17 mouse cellular contexts compared by ENCODE assay signal in the genomic region with DNA sequence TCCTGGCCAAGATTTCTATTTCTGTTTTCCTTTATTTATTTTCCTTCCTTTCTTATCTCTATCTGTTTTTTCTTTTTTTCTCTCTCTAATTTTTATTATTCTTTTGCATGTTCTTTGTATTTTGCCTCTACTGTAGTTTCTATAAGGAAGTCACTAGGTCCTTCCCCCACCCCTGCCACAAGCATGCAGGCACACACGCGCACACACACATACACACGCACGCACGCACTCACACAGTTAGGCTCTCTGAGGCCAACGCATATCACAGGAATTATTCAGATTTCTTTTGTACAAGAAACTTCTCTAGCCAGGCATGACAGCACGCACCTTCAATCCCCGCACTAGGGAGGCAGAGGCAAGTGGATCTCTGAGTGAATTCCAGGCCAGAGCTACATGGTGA. TPM values are rescaled to one million over a fixed set of nuclear protein-coding genes. Genes with fewer than 3 reads are reported as not detected.
DNase-seq lines count a peak whose midpoint lies in the region; ATAC-seq and TF ChIP-seq lines count a peak whose summit lies in the region.
"Had no signal": no experiment of that assay in that cellular context is flagged by ENCODE, and none has a peak within 500 bp of the region (broad histone marks: within the 10 kb centered on the region; RNA-seq: fewer than 3 reads in every experiment).

No protein-coding gene starts in this region.

- peaks cover 13% of the 10 kb centered on the region for H3K79me2 ChIP-seq in CH12.LX (replicated peaks; ENCODE audit: control insufficient read depth, extremely low read depth, insufficient read depth, poor library complexity, severe bottlenecking)

- DNase-seq in lung, postnatal 25 days (ENCODE audit: low spot score): peak; percentile 28
- no peak for DNase-seq in lung, adult 18-20 months
- peak; percentile 45 for DNase-seq in CH12.LX (ENCODE audit: extremely low read depth)
- DNase-seq in thymus, postnatal 25 days: peak; percentile 30
- DNase-seq in embryo, embryonic 11 days: no peak
- DNase-seq in retina, embryonic 14.5 days (ENCODE audit: low spot score): no peak
- DNase-seq in midbrain, embryonic 10.5 days (ENCODE audit: low spot score): no peak
- DNase-seq: adrenal gland, postnatal 14 days; cerebellum, adult 8-10 months; heart, adult 18-20 months; kidney, adult 9 months; layer of hippocampus, postnatal 36 days had no signal

- H3K4me2 ChIP-seq in CH12.LX (ENCODE audit: insufficient read depth, low read depth, poor library complexity, severe bottlenecking): peak overlapping the region; percentile 81; the same call in 1 of the 2 replicates
- H3K4me2 ChIP-seq: limb, embryonic 15.5 days had no signal

- TF ChIP-seq POLR2A in CH12.LX (IDR thresholded peaks at IDR 0.05; ENCODE audit: low read depth, low read length): no peak

- 95% methylated on average over 8 of the region's 8 CpGs for WGBS in midbrain, embryonic 10.5 days

- peaks cover 0 to 22% of the 10 kb centered on the region in 2 experiments for H3K36me3 ChIP-seq in CH12.LX (replicated peaks in 1 of 2; ENCODE audit: control insufficient read depth in 1 of 2, insufficient read depth in 1 of 2, low read length in 1 of 2)
- no peaks in the 10 kb centered on the region for H3K36me3 ChIP-seq in midbrain, embryonic 10.5 days
- H3K36me3 ChIP-seq: limb, embryonic 15.5 days had no signal

- H3K4me3 ChIP-seq in CH12.LX (replicated peaks in 1 of 3; ENCODE audit: low read depth in 2 of 3, low read length in 2 of 3, poor library complexity in 1 of 3): no peak overlapping the region
- no peak overlapping the region for H3K4me3 ChIP-seq in midbrain, embryonic 10.5 days
- H3K4me3 ChIP-seq: limb, embryonic 15.5 days had no signal

- no peak for TF ChIP-seq EP300 in CH12.LX (IDR thresholded peaks at IDR 0.05; ENCODE audit: low read length)

- no peak overlapping the region for H3K27ac ChIP-seq in CH12.LX (ENCODE audit: insufficient read depth, low read depth)
- H3K27ac ChIP-seq in midbrain, embryonic 10.5 days (replicated peaks): no peak overlapping the region
- H3K27ac ChIP-seq: limb, embryonic 15.5 days had no signal

- peaks cover 5 to 46% of the 10 kb centered on the region in 2 experiments for H3K4me1 ChIP-seq in CH12.LX (ENCODE audit: control insufficient read depth in 1 of 2, insufficient read depth in 2 of 2)
- peaks cover 4% of the 10 kb centered on the region; the same call in 1 of the 2 replicates for H3K4me1 ChIP-seq in midbrain, embryonic 10.5 days
- H3K4me1 ChIP-seq: limb, embryonic 15.5 days had no signal

- in situ Hi-C loops in CH12.LX (cut with MboI; ENCODE audit: low pct_ligation_motif_present, low pct_unique_long_range_greater_than_20kb, low sequenced_read_pairs): loop anchor here (25.0 kb wide), 1 partner anchor 544 kb away; a partner anchor contains a TSS

- TF ChIP-seq RAD21 in CH12.LX (IDR thresholded peaks at IDR 0.05; ENCODE audit: low read depth, low read length): no peak

- dilution Hi-C loops in CH12.LX (cut with MboI; ENCODE audit: extremely low pct_ligation_motif_present, extremely low pct_unique_long_range_greater_than_20kb, low sequenced_read_pairs): no loop called here

- no peak overlapping the region for H3K9ac ChIP-seq in CH12.LX (ENCODE audit: insufficient read depth, low read depth)
- H3K9ac ChIP-seq: limb, embryonic 15.5 days had no signal

- no peak for TF ChIP-seq CTCF in CH12.LX (conservative IDR thresholded peaks at IDR 0.05 in 1 of 2, IDR thresholded peaks at IDR 0.05 in 1 of 2; ENCODE audit: low read depth in 2 of 2, low read length in 2 of 2)

- 0 out of 2 replicates have a peak, but pooled peaks have one; percentile 24 for ATAC-seq in megakaryocyte progenitor cell, adult 5-6 weeks (replicated peaks; ENCODE audit: poor library complexity)
- ATAC-seq: inflammation-experienced regulatory T-cells, adult 6 months; midbrain, embryonic 16.5 days had no signal

- H3K27me3 ChIP-seq in CH12.LX (replicated peaks): no peaks in the 10 kb centered on the region
- peaks cover 2% of the 10 kb centered on the region for H3K27me3 ChIP-seq in midbrain, embryonic 10.5 days (ENCODE audit: low read depth, poor library complexity, severe bottlenecking)
- H3K27me3 ChIP-seq: limb, embryonic 15.5 days; megakaryocyte, embryonic 14.5 days had no signal

- H3K9me3 ChIP-seq in CH12.LX (replicated peaks; ENCODE audit: low read length): no peaks in the 10 kb centered on the region
- no peaks in the 10 kb centered on the region for H3K9me3 ChIP-seq in midbrain, embryonic 10.5 days (replicated peaks)
- H3K9me3 ChIP-seq: limb, embryonic 15.5 days; megakaryocyte, embryonic 14.5 days had no signal

TF ChIP-seq in CH12.LX, 34 proteins besides CTCF, POLR2A, EP300 and RAD21:
- TF ChIP-seq USF1 (IDR thresholded peaks at IDR 0.05; ENCODE audit: low read depth, low read length) (no peak), BHLHE40 (IDR thresholded peaks at IDR 0.05; ENCODE audit: low read depth, low read length) (peak; percentile 64), GABPA (IDR thresholded peaks at IDR 0.05; ENCODE audit: insufficient replicate concordance, low read depth, low read length) (no peak), MYC (IDR thresholded peaks at IDR 0.05; ENCODE audit: low read depth, low read length) (no peak), MAX (IDR thresholded peaks at IDR 0.05; ENCODE audit: low read length) (no peak), MAFK (IDR thresholded peaks at IDR 0.05; ENCODE audit: insufficient replicate concordance, low read length) (no peak), SMC3 (IDR thresholded peaks at IDR 0.05; ENCODE audit: low read depth, low read length) (no peak), NELFE (IDR thresholded peaks at IDR 0.05; ENCODE audit: low read depth, low read length) (no peak), TBP (conservative IDR thresholded peaks at IDR 0.05; ENCODE audit: low read depth, low read length) (no peak), NRF1 (IDR thresholded peaks at IDR 0.05; ENCODE audit: low read depth, low read length) (no peak), SIN3A (IDR thresholded peaks at IDR 0.05; ENCODE audit: low read length) (no peak), ZNF384 (IDR thresholded peaks at IDR 0.05; ENCODE audit: low read depth, low read length) (peak; percentile 85), KAT2A (IDR thresholded peaks at IDR 0.05; ENCODE audit: insufficient replicate concordance, low read length) (no peak), JUND (conservative IDR thresholded peaks at IDR 0.05; ENCODE audit: low read depth, low read length) (no peak), ETS1 (conservative IDR thresholded peaks at IDR 0.05; ENCODE audit: low read depth, low read length) (0 out of 2 replicates have a peak, but pooled peaks have one; percentile 7), IRF4 (IDR thresholded peaks at IDR 0.05; ENCODE audit: low read depth, low read length) (0 out of 2 replicates have a peak, but pooled peaks have one; percentile 29), UBTF (IDR thresholded peaks at IDR 0.05; ENCODE audit: low read depth, low read length) (no peak)

RNA-seq across cellular contexts. Expression of a gene that starts 3.6 kb away (rescaled TPM):
- total RNA-seq in CH12.LX (2012; rRNA removed) (84.0 and 95.0 TPM in 2 replicates), CH12.LX (2014; rRNA removed) (57.0 and 60.3 TPM in 2 replicates)
- polyA plus RNA-seq in CH12.LX (2012; ENCODE audit: insufficient read length, low read depth): 62.4 and 72.1 TPM in 2 replicates
- total RNA-seq in megakaryocyte progenitor cell, adult 5-6 weeks (2015): 32.2 and 33.0 TPM in 2 replicates
- total RNA-seq in megakaryocyte progenitor cell, adult 5-6 weeks (2017): 59.5 and 66.5 TPM in 2 replicates
- 7.9 and 11.2 TPM in 2 replicates for polyA plus RNA-seq in midbrain, embryonic 10.5 days (2016; fragmentation: Nextera tagmentation; extraction: Ambion mirVana)

RNA-seq across cellular contexts. Expression of a gene that starts 31.9 kb away (rescaled TPM):
- total RNA-seq in CH12.LX (2012; rRNA removed): 16.2 and 18.0 TPM in 2 replicates
- 6.4 and 6.5 TPM in 2 replicates for total RNA-seq in CH12.LX (2014; rRNA removed)
- 23.7 and 29.2 TPM in 2 replicates for polyA plus RNA-seq in CH12.LX (2012; ENCODE audit: insufficient read length, low read depth)
- total RNA-seq in megakaryocyte progenitor cell, adult 5-6 weeks (2015): 10.9 and 12.4 TPM in 2 replicates
- 8.5 and 8.8 TPM in 2 replicates for total RNA-seq in megakaryocyte progenitor cell, adult 5-6 weeks (2017)
- polyA plus RNA-seq in midbrain, embryonic 10.5 days (2016; fragmentation: Nextera tagmentation; extraction: Ambion mirVana): 38.7 and 44.3 TPM in 2 replicates

Comparison
In these comparisons a context has a peak if more than half of its experiments do, and no peak if none do; other contexts are left out.
1. DNase-seq: peak in lung, postnatal 25 days (single experiment), CH12.LX (single experiment) and thymus, postnatal 25 days (single experiment); none in lung, adult 18-20 months (0 of 2), embryo, embryonic 11 days (single experiment), retina, embryonic 14.5 days (single experiment) and midbrain, embryonic 10.5 days (single experiment).